Mouse (Mus musculus) forelimb bud, embryonic 11.5 days (tissue): Measurements from ENCODE around the gene Ctse.

Experiments used
- DNase-seq: peaks from one replicate; pipeline ENCODE4 v3.0.0-alpha.2; 2012; ENCODE audit warnings: low read depth, low spot score

Ctse gene

DNA sequence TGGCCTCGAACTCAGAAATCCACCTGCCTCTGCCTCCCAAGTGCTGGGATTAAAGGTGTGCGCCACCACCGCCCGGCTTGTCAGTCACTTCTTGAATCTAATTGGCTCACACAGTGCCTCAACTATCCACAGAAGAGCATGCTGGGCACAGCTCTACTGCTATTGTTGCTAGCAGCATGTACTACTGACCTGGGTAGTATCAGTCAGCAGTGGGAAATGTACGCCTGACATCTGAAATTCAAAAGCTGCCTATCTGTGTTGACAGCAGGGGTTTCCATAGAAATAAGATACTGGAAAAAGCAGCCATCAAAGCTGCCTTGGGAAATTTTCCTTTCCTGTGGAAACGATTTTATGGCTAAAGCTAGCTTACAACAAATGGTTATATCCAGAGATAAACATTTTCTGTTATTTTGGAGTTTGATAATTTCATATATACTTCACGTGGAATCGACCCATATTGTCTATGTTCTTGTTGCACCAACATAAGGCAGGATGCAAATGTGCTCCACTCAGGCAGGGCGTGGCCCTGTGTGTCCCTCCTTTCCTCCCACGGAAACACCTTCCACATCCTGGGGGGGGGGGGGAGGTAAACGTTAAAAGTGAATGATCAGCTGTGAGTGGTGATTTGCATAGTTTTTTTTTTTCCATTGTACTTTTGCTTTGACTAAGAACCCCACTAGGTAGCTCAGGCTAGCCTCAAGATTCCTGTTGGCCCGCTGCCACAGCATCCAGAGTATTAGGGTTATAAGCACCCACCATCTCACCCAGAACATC, 14.8 kb downstream of the Ctse start:
- DNase-seq: no peak

- DNase-seq: no peak
These were observed 17.5 kb downstream of the Ctse start for GRCm38 (mm10) chr1:131655601-131656000.

GRCm38 (mm10) chr1:131657945-131658354, 19.8 kb downstream of the Ctse start:
- DNase-seq: peak; percentile 98

DNA sequence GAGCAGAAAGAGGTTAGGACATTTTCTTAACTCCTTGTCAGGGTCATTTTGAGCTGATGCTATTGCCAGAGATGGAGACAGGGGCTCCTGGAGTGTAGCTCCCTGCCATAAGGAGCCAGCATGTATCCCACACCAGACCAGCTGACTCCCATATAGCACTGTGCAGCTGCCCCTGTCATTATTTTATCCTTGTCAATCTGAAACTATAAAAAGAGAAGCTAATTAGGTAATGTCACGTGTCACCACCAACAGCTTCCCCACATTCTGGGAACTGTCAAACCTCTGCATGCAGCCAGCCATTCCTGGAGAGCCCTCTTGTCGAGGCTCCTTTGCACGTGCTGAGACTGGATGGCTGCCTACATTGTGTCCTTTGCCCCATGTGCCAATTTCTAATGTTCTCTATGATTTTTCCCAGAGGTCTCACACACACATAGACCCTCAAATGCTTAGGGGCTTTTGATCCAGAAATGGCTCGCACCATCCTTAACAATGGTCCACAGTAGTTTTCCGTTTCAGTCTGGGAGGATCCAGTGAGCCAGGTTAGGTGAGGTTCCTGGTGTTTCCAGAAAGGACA, 21.5 kb downstream of the Ctse start:
- no peak for DNase-seq

GRCm38 (mm10) chr1:131660266-131660665, 22.2 kb downstream of the Ctse start:
- DNase-seq: no peak

DNA sequence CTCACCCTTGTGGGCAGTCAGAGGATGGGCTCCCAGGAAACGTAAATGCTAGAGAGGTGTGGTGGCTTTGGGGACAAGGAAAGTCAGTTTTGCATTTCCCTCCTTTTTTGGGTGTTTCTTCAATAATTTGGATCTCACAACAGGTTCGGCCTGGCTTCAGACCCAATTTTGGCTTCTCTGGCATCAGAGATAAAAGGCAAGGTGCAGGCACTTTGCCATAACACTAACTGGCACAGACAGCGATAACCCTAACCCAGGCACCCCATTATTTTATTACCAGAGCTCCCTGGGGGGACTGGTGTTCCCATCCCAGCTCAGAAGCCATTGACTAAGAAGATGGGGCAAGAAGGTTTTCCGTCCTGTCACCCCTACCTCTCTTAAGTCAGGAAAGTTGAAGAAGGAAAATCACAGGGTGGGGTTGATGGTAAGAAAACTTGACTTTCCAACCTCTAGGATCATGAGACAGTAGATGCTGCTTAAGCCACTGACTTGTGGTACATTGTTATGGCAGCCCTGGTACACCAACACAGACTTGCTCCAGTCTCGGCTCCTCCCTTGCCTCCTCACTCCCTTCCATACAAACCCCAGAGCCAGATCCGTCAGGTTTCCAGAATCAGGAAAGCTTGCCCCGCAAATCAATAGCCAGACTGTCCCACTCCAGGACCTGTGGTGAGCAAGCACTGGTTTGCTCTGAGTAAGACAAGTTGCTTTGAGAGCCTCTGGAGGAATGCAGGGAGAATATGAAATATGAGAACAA, 22.8 kb downstream of the Ctse start:
- DNase-seq: no peak

DNA sequence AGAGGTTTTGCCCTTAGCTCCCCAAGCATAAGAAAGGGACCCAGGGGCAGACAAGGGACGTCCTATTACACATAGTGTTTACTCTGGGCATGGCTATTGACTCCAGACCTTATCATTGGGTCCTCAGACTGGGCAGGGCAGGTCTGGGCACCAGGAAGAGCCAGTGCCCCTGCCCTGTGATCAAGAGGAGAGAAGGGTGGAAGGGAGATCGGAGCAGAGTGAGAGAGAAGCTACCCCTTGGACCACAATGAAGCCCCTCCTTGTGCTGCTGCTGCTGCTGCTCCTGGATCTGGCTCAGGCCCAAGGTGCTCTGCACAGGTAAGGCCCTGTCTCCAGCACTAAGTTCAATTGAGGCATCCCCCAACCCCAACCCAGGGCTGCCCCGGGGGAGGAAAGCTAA, 23.6 kb downstream of the Ctse start:
- DNase-seq: no peak

- DNase-seq: no peak
These were observed 25.3 kb downstream of the Ctse start for GRCm38 (mm10) chr1:131663286-131663995.

GRCm38 (mm10) chr1:131664136-131664535, 26.0 kb downstream of the Ctse start:
- DNase-seq: no peak

GRCm38 (mm10) chr1:131665886-131666285, 27.8 kb downstream of the Ctse start:
- no peak for DNase-seq

DNA sequence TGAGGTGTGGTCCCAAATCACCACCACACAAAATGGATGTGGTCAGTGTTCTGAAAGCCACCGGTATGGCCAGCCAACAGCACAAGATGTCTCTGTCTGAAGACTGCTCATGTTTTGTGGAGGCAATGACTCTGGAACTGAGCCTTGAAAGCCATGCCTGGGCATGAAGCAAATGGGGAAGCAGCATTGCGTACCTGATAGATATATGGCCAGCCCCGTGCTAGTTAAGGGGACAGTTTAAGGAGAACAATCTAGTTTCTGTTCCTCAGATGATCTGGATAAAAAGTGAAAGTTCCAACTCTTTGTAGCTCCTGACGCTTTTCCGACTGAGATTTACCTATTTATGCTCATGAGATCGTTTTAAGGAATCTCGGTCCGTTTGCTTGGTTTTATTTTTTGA, 33.0 kb downstream of the Ctse start:
- no peak for DNase-seq

GRCm38 (mm10) chr1:131672361-131672760, 34.3 kb downstream of the Ctse start:
- no peak for DNase-seq

DNA sequence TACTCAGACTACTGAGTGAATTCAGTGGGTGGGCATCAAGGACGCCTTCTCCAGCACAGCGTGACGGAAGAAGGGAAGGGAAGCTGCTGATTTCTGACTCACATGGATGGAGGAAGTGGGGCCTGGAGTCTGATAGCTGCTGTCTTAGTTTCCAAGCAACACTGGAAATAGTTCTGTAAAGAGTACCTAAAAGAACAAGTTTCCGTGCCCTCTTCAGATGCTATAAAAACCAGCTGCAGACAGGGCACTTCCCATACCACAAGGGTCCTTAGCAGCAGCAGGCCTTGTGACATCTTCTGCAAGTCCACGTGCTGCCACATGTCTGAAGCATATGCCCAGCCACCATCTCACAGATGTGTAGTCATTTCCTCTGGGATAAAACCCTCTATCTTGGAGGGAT, 41.5 kb downstream of the Ctse start:
- no peak for DNase-seq

- DNase-seq: no peak
These were observed 49.6 kb downstream of the Ctse start for GRCm38 (mm10) chr1:131687739-131688138.

DNA sequence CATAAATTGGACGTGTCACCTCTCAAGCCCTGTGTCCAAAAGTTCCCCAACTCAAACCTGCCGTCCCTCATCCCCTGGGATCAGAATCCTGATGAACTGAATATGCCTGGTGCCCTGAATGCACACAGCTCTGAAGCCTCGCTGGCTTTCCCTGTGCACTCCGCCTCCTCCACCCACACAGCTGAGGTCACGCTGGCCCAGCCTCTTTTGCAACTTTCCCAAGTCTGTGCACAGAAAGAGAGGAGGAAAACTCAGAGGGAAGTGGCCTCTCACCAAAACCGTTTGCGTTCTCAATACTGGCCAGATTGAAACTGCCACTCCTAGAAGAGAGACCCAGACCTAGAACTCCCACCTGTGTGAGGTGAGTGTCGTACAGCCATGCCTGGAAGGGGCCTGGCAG, 50.4 kb downstream of the Ctse start, which contains the start of gene Rab7b:
TSS of gene Rab7b (plus strand) at position 221 of the 400 bp plus-strand sequence.
- DNase-seq: no peak

- DNase-seq: no peak
These were observed 50.9 kb downstream of the Ctse start for GRCm38 (mm10) chr1:131689016-131689415.

GRCm38 (mm10) chr1:131689899-131690298, 51.8 kb downstream of the Ctse start:
- no peak for DNase-seq

GRCm38 (mm10) chr1:131690435-131690834, 52.3 kb downstream of the Ctse start:
- no peak for DNase-seq

DNA sequence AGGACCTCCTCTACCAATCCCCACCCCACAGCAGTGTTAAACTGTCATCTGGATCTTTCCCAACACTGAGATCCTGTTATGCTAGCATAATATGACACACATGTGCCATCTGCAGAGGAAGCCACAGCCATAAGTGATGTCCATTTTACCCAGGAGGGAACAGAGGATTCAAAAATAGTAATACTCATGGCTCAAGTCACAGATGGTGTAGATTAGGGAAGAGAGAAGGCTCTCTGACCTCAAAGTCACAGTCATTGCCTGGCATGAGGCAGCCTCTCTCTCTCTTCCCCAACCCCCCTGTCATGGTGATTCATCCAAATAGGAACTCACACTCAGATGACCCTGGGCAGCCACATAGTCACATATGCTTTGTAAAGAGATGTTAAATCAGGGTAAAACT, 53.2 kb downstream of the Ctse start:
- no peak for DNase-seq

- DNase-seq: no peak
These were observed 57.2 kb downstream of the Ctse start for GRCm38 (mm10) chr1:131695308-131695707.

- no peak for DNase-seq
These were observed 58.2 kb downstream of the Ctse start for GRCm38 (mm10) chr1:131696325-131696724.

- DNase-seq: no peak
These were observed 60.7 kb downstream of the Ctse start for GRCm38 (mm10) chr1:131698770-131699169.
